Mouse (Mus musculus): ENCODE data around the gene Mrpl45. TPM values are rescaled to one million over a fixed set of nuclear protein-coding genes. Genes with fewer than 3 reads are reported as not detected.

Mrpl45 gene
- polyA plus RNA-seq, 1 experiment from 2014 or later: 58.4 TPM

Other genes with a start within 250 kb of the Mrpl45 start
- 0.07 TPM in 1 of 2 replicates, not detected in the other for gene Tbx21, start 200.4 kb upstream of the Mrpl45 start, polyA plus RNA-seq (2014; fragmentation: Nextera tagmentation; extraction: Ambion mirVana)
- gene Tbkbp1, start 164.2 kb upstream of the Mrpl45 start, polyA plus RNA-seq (2014; fragmentation: Nextera tagmentation; extraction: Ambion mirVana): 6.0 and 6.8 TPM in 2 replicates
- gene Kpnb1, start 127.8 kb upstream of the Mrpl45 start, polyA plus RNA-seq (2014; fragmentation: Nextera tagmentation; extraction: Ambion mirVana): 60.0 and 84.3 TPM in 2 replicates
- gene Npepps, start 35.1 kb upstream of the Mrpl45 start, polyA plus RNA-seq (2014; fragmentation: Nextera tagmentation; extraction: Ambion mirVana): 53.6 and 78.6 TPM in 2 replicates
- 0.07 and 0.10 TPM in 2 replicates for gene Gpr179, start 36.4 kb downstream of the Mrpl45 start, polyA plus RNA-seq (2014; fragmentation: Nextera tagmentation; extraction: Ambion mirVana)
- gene Socs7, start 46.8 kb downstream of the Mrpl45 start, polyA plus RNA-seq (2014; fragmentation: Nextera tagmentation; extraction: Ambion mirVana): 2.5 and 3.7 TPM in 2 replicates
- 5.2 and 7.4 TPM in 2 replicates for gene Arhgap23, start 99.8 kb downstream of the Mrpl45 start, polyA plus RNA-seq (2014; fragmentation: Nextera tagmentation; extraction: Ambion mirVana)
- 0.15 and 0.69 TPM in 2 replicates for gene 4933428G20Rik, start 184.6 kb downstream of the Mrpl45 start, polyA plus RNA-seq (2014; fragmentation: Nextera tagmentation; extraction: Ambion mirVana)